Mouse (Mus musculus) embryonic stem cell, embryonic (primary cell): ENCODE measurements at regions not wholly inside any gene's neighbourhood (a gene's known extent, or its start where the extent isn't known, plus 50 kb on each side); places are given as distances from the start of the nearest gene placed in this dataset.

Experiments used
- CTCF ChIA-PET, 4 experiments: fragments of 300-600 bp in 2 of 4; fragments of 350-600 bp in 2 of 4; sonication (Branson Sonifier 250); formaldehyde crosslinking; loops; one replicate each; lab custom pipeline; 2022; ENCODE audit warnings: inconsistent platforms in 2 of 4; lab: Charles Lee
- POLR2A ChIA-PET, 4 experiments: fragments of 300-600 bp in 2 of 4; fragments of 350-600 bp in 2 of 4; sonication (Branson Sonifier 250); formaldehyde crosslinking; loops; one replicate each; lab custom pipeline; 2022; ENCODE audit warnings: antibody characterized with exemption in 4 of 4, inconsistent platforms in 1 of 4; lab: Charles Lee

DNA sequence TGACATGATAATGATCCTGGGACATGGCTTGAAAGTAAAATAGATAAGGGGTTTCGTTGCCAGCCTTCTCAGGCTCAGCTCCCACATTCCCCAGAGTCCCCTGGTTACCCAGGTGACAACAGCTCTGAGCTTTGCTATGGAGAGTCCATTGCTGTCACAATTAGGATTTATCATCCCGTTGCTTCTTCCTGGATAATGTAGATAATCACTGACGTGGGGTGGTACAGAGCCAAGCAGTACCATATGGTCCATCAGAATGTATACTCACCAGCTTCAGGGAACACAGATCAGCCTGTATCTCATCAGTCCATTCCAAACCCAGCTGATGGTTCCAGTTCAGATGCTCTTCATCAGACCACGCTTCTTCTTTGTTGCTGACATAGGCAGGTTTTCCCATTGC, 145.7 kb upstream of the Sfrp2 start:
- ChIA-PET POLR2A (no interaction called here), CTCF (interaction anchor here in 1 of 4 experiments (0.6 kb wide), 1 partner anchor 129 kb away, joined by 3 read pairs; no protein-coding TSS in a partner anchor)

DNA sequence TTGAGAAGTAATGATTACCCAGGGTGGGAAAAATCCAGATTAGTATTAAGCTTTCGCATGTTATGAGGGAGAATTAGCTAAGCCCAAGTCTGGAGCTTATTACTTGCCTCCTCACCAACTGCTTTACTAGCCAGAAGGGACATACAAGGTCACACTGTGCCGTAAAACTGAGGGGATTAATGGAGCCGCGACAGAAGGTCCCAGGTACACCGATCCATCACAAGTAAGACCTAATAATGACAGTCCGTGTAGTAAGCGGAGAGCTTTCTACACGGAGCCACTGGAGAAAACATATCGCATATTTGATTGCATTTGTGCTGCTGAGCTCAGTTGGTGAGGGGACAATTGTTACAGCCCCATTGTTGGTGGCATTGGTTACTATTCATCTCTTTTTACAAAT, 133.1 kb upstream of the Sfrp2 start:
- ChIA-PET CTCF (interaction anchor here in 1 of 4 experiments (0.7 kb wide), 1 partner anchor 34 kb away, joined by 3 read pairs; no protein-coding TSS in a partner anchor), POLR2A (no interaction called here)

DNA sequence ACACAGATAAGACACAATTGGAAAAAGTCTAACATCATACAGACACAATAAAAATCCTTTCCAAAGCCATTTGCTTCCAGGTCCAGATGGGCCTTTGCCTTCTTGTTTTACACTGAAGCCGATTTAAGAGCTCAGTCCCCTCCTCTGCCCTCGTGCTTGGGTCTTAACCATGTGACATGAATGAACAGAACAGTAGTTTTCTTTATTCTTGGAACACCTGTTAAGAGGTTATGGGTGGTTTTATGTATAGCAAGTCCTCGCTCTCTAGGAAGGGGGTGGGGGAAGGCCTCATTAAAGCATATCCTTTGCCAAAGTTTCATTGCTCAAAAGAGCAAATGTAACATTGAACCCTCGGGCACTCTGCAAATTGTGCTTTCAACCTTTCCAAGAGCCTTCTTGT, 125.7 kb upstream of the Sfrp2 start:
- POLR2A ChIA-PET, result no interaction called here
- CTCF ChIA-PET, result no interaction called here

DNA sequence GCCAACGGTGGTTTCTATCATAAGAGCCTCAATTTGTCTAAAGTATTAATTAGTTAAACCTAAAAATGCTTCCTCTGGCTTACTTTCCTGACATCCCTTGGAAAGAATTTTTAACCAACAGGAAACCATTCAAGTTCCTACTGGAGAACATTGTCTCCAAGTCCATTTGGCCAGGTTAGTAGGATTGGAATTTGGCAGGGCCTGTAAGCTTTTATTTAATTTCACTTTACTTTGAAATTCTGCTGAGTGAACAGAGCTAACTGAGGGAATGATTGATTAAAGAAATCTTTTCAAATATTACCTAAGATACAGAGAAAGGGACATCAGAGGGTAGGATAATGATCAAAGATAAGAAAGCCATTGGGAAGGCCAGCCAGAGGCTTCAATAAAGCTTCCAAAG, 102.4 kb upstream of the Sfrp2 start:
- CTCF ChIA-PET, result no interaction called here
- POLR2A ChIA-PET, result no interaction called here

DNA sequence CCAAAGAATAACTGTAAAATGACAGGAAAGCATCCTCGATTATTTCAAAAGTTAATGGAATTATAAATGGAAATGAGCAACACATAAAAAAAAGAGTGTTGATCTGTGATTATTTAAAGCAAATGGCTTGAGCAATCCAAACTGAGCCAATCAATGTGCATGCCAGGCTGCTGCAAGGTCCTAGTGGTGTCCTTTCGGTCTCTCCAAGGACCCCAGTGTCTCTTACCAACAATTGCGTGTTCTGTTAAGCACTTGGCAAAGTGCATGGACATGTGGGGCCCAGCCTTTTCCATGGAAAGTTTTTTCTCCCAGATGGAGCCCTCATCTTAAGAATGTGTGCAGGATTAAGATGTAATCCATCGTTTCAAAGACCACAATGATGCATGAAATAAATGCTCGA, 90.0 kb upstream of the Sfrp2 start:
- POLR2A ChIA-PET, result no interaction called here
- CTCF ChIA-PET, result no interaction called here

DNA sequence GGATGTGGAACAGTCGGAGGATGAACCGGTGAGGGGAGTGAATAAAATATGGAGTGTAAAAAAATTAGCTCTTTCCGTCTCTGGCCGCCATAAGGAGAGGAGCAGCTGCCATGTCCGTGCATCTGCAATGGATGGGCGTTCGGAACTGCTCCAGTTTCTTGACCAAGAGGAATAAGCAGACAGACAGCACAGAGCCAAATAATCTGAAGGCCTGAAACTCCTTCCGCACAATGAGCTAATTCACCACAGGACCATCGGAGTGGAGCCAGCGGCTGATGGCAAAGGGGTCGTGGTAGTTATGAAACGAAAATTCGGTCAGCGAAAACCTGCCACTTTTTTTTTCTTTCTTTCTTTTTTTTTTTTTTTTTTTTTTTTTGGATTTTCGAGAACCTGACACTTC, 79.5 kb upstream of the Sfrp2 start:
- POLR2A ChIA-PET, result interaction anchor here in 1 of 4 experiments (0.6 to 0.7 kb wide), 2 partner anchors 82 to 910 kb away, joined by 3 to 4 read pairs; no protein-coding TSS in a partner anchor
- CTCF ChIA-PET, result no interaction called here

DNA sequence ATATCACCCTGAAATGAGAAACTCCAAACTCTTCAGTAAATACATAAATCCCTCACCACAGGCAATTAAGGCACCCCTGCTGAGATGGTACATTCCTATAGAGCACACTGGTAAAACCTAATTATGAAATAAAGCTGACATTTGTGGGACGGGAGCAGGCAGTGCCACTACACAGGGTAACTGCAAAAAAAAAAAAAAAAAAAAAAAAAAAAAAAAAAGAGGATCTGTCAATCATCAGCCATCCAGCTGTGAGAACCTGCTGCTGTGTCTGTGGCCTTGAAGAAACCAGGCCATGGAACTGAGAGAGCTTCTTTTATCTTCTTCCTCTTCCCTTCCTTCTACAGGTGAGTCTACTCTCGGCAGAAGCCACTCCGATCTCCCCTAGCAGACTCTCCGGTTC, 78.6 kb upstream of the Sfrp2 start:
- ChIA-PET CTCF (no interaction called here), POLR2A (no interaction called here)

DNA sequence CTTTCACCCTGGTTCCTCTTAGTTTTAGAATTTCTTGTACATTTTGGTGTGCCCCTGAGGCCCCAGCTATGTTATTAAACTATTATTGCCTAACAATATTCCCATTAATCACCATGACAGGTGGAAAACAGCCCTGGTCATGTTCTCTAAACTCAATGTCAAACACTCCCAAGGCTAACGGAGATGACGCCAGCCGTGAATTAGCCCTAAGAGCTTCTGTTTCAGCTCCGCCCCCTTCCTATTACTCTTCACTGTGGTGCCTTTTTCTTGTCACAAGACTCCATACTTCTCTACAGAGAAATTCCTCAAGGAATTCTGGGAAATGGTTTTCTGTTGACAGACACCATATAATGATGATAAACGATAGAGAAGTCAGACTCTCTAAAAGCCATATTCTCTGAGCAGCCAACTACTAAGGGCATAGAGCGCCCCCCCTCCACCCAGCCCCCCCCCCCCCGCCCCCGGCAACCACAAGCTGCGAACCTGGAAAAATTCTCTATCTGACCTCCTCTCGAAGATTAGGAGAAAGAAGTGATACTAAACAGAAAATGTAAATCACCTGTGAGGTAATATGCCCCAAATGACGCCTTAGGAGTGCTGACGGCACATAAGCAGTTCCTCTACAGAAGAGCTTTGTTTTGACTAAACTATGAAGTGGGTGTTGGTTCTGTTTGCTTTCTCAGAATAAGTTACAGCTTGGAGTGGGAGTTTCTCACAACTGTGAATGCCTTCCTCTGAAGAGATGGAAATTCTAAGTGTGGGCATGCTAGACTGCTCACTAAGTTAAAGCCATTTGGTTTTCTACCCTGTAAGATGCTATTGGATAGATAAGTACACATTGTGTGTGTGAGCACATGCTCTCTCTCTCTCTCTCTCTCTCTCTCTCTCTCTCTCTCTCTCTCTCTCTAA, 76.8 kb upstream of the Sfrp2 start:
- CTCF ChIA-PET, result no interaction called here
- POLR2A ChIA-PET, result interaction anchor here in 1 of 4 experiments (0.9 kb wide), 1 partner anchor 9 kb away, joined by 3 read pairs; no protein-coding TSS in a partner anchor

DNA sequence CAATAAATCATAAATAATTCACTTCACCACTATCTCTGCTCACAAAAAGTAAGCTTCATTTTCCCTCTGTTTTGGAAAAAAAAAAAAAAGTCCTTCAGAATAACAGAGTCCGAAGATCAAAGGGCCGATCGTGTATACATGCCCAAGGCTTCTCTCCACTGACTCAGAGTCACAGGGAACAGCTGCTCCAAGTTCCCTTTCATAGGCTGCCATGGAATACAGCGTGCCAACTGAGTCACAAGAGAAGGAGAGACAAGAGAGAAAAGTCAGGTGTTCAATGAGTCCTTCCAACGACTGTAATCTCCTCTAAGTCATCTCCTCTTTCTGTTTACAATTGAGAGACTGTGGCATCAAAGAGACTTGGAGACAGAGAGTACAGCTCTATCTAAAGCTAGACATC, 71.6 kb upstream of the Sfrp2 start:
- ChIA-PET CTCF (interaction anchor here in 2 of 4 experiments (0.6 to 1.4 kb wide), 2 partner anchors 70 to 307 kb away, joined by 4 to 5 read pairs; no protein-coding TSS in a partner anchor), POLR2A (no interaction called here)

DNA sequence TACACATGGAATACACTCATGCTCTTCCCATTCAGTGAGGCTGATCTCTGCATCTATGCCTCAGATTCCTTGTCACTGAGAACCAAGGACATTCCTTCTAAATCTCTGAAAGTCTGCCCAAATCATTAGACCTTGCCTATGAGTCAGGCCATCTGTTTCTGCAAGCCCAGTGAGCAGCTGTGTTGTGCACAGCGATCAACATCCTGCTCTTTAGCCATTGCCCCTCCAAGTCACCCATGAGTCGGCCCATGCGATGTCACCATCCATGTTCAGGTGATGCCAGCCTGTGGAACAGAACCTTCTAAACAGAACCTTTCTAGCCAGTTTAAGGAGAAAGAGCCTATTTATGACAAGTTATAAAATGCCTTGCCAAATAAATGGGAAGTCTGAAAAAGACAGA, 66.4 kb upstream of the Sfrp2 start:
- CTCF ChIA-PET, result interaction anchor here in 2 of 4 experiments (1.0 to 1.4 kb wide), 2 partner anchors 204 to 396 kb away, joined by 3 read pairs; no protein-coding TSS in a partner anchor
- POLR2A ChIA-PET, result no interaction called here

DNA sequence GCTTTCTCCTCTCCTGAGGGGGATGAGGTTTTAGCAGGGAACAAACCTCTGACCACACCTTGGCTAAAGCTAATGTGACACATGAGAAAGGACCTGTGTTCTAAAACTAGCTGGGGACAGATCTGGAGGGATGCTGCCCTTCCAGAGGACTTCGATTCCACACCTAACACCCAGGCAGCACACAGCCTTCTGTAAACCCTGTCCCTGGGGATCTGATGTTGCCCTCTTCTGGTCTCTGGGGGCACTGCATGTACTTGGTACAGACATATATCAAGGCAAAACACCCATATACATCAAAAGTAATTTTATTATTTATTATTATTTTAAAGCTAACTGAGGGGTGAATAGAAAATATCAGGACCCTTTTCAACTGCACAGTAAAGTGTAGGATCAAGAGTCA, 65.0 kb upstream of the Sfrp2 start:
- ChIA-PET POLR2A (interaction anchor here in 1 of 4 experiments (0.6 kb wide), 1 partner anchor 72 kb away, joined by 9 read pairs; no protein-coding TSS in a partner anchor), CTCF (interaction anchor here in 1 of 4 experiments (1.7 kb wide), 1 partner anchor 205 kb away, joined by 6 read pairs; no protein-coding TSS in a partner anchor)

DNA sequence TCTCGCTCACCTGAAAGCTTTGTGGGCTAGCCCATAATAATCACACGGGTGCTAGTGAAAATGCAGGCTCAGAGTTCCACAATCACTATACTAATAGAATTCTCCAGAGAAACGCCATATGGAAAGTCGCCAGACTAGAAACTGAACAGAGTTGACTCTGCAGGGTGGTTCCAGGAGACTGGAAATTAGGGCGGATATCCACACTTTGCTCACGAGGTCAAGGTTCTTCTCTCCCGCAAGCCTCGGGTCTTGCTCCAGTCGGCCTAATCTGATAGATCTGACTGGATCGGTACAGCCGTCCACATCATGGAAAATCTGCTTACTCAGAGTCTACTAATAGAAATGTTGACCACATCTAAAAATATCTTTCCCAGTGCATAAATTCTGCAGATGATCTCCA, 61.6 kb upstream of the Sfrp2 start:
- ChIA-PET POLR2A (no interaction called here), CTCF (no interaction called here)

DNA sequence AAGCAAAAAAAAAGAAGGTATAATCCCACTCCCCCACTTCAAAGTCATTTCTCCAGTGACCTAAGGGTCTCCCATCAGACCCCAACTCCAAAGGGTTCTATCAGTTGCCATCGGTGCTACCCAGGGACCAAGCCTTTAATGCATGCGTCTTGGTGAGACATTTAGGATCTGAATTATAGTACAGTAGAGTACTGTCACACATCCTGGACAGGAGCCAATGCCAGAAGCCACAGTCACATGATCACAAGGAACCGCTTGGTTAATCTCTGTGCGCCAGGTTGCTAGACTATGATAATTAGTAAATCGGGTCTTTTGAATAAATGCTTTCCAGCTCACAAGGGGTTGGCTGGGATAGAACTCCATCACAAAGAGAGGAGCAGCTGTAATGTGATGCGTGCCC, 60.9 kb upstream of the Sfrp2 start:
- ChIA-PET POLR2A (no interaction called here), CTCF (interaction anchor here in 1 of 4 experiments (0.6 kb wide), 1 partner anchor 191 kb away, joined by 3 read pairs; no protein-coding TSS in a partner anchor)

DNA sequence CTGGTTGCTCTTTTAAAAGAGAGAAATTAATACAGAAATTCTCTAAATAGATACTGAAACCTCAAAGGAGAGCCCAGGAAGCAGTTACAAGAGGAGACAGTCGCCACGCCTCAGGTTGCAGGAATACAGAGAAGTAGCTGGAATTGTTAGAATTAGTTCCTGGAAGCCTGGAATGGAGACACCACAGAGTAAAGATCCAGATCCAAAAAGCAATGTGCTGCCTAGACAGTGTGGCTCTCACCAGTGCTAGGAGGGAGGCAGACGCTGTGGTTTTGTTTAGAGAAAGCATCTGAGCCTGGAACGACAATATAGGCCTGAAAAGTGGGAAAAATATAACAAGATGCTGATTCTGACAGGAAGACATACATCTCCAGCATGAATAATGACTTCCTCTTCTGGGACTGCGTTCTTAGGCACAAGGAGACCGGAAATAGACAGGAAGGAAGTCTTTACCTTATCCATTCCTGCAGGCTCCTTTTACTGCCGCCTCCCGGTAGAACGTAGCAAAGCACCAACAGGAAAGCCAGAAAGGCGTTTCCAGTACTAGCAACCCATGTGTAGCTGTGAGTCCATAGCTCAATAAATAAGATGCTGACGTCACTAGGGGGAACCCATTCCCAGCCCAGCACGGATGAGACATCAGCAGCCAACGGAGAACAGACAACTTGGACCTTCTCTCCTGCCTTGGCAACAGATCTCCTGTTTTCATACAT, 59.4 kb upstream of the Sfrp2 start:
- ChIA-PET POLR2A (no interaction called here), CTCF (interaction anchor here in 1 of 4 experiments (1.0 kb wide), 1 partner anchor 420 kb away, joined by 5 read pairs; no protein-coding TSS in a partner anchor)

DNA sequence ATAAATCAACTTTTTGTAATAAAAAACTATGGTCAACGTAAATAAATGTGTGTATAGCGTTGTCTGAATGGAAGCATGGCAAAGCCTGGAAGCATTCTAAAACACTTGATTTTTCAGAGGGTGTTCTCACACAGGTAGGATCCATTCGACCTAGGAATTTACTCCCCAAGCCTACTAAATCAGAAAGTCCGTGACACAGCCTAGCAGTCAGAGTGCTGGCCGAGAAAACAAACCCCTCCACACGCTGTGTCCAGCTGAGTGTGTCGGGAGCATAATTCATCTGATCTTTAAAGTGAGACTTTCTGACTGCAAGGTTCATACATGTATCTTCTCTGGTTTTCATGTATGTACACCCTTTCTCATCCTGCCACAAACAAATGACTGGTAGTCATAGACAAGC, 58.8 kb upstream of the Sfrp2 start:
- CTCF ChIA-PET, result interaction anchor here in 1 of 4 experiments (0.6 to 1.0 kb wide), 2 partner anchors 420 to 431 kb away, joined by 3 to 5 read pairs; no protein-coding TSS in a partner anchor
- POLR2A ChIA-PET, result interaction anchor here in 1 of 4 experiments (0.6 kb wide), 1 partner anchor 39 kb away, joined by 6 read pairs; no protein-coding TSS in a partner anchor

DNA sequence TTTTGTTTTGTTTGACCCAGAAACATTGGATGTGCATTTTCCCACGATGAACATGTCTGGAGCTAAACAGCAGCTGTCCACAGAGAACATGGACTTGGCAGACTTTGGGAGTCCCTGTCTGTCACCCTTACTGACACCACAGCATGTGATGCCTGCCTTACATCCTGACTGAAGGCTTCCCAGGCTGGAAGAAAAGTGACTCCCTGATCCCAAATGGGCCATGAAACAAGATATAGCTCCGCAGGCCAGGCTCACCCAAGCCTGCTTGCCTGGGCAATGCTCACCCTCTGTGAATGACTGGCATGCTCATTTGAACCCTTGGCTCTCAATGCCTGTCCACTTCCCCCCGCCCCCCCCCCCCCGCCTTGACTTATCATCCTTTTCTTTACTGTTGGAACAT, 57.1 kb upstream of the Sfrp2 start:
- POLR2A ChIA-PET, result no interaction called here
- CTCF ChIA-PET, result no interaction called here

DNA sequence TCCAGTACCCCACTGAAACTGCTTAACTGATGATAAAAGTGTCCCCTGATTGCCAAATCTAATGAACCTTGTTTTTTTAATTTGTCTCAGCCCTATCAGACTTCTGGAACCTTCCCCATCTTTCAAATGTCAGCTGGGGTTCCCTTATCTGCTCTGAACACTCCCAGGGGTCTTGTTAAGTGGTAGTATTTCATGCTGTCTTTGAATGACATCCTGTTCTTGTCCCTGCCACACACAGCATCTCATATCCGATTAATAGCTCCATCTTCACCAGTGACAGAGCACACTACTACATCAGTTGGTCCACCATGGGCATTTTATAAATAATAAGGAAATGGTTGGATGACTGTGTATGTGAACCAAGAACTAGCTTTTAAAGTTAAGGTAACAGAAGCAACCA, 56.6 kb upstream of the Sfrp2 start:
- CTCF ChIA-PET, result no interaction called here
- POLR2A ChIA-PET, result no interaction called here

DNA sequence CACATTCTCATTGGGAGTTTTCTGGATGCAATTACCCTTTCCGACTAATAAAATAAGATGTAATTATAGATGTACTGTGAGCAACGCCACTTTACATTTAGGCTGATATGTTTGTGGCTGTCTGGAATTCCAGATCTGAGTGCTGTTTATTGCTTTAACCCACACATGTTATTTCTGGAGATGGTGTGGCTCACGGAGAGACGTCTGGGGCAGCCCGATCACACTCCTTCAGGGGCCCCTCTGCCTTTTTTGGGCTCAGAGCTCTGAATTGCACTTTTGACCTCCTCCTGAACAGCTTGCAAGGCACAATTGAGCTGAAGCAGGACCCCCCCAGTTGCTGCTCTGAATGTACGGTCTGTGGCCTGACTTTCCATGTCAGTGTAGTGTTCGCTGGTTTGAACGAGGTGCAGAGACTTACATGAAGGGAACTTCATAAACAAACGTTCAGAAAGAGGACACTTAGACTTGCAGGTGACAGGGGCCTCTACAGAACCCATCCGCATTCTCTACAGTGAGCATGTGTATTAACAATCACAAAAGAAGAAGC, 55.1 kb upstream of the Sfrp2 start:
- CTCF ChIA-PET, result no interaction called here
- POLR2A ChIA-PET, result interaction anchor here in 1 of 4 experiments (0.6 kb wide), 1 partner anchor 9 kb away, joined by 3 read pairs; no protein-coding TSS in a partner anchor

DNA sequence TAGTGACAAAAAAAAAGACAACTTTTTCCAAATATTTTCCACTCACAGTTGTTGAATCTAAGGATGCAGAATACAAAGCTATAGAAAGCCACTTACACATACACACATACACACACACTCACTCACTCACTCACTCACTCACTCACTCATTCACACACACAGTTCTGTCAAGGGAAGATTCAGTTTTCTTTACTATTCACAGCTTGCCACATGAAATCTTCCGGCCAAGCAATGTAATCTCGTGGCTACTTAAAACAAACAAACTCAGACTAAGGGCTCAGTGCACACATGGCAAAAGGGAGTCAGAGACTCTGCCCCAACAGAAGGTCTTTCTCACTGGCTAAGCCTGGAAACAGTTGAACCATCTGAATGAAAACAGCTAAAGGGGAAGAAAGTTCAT, 53.8 kb upstream of the Sfrp2 start:
- ChIA-PET CTCF (no interaction called here), POLR2A (no interaction called here)
